Mouse (Mus musculus) embryo, embryonic 10.5 days (tissue): ENCODE data around the gene Lyl1.
"Not testable (repeated sequence)": the region's sequence is repeated elsewhere in the genome, so short reads cannot be mapped to it uniquely, and the experiment has no call there.

Source experiments
- DNase-seq: peaks from one replicate; pipeline ENCODE4 v3.0.0-alpha.2; 2015; ENCODE audit warnings: low spot score

Lyl1 gene

GRCm38 (mm10) chr8:84668731-84669485 lies 32.3 kb upstream of the Lyl1 start:
- DNase-seq: no peak

- not testable (repeated sequence) for DNase-seq
Observed at GRCm38 (mm10) chr8:84670295-84671006, 30.8 kb upstream of the Lyl1 start.

- no peak for DNase-seq
Observed at GRCm38 (mm10) chr8:84677305-84677704, 24.0 kb upstream of the Lyl1 start.

- DNase-seq: no peak
Observed at GRCm38 (mm10) chr8:84681476-84681875, 19.8 kb upstream of the Lyl1 start.

GRCm38 (mm10) chr8:84682257-84682656 lies 19.0 kb upstream of the Lyl1 start:
- no peak for DNase-seq

GRCm38 (mm10) chr8:84684537-84684936 lies 16.7 kb upstream of the Lyl1 start:
- DNase-seq: no peak

GRCm38 (mm10) chr8:84686191-84687002 lies 14.9 kb upstream of the Lyl1 start, which contains the start of gene Trmt1:
Trmt1 (plus strand) TSS chr8:84686307.
- peak; percentile 47 for DNase-seq

- DNase-seq: peak; percentile 76
Observed at GRCm38 (mm10) chr8:84687003-84687704, 14.1 kb upstream of the Lyl1 start.

- peak; percentile 95 for DNase-seq
Observed at GRCm38 (mm10) chr8:84687705-84688100, 13.6 kb upstream of the Lyl1 start, which contains the start of gene Nacc1. Nacc1 (minus strand) TSS chr8:84687862.

- peak; percentile 96 for DNase-seq
Observed at GRCm38 (mm10) chr8:84689091-84689915, 12.0 kb upstream of the Lyl1 start.

GRCm38 (mm10) chr8:84693332-84693731 lies 7.9 kb upstream of the Lyl1 start:
- DNase-seq: no peak

- DNase-seq: no peak
Observed at GRCm38 (mm10) chr8:84695140-84695539, 6.1 kb upstream of the Lyl1 start.

- DNase-seq: peak; percentile 46
Observed at GRCm38 (mm10) chr8:84697166-84698130, 3.8 kb upstream of the Lyl1 start.

- no peak for DNase-seq
Observed at GRCm38 (mm10) chr8:84698288-84698687, 3.0 kb upstream of the Lyl1 start.

- no peak for DNase-seq
Observed at GRCm38 (mm10) chr8:84698929-84699401, 2.3 kb upstream of the Lyl1 start.

- peak; percentile 60 for DNase-seq
Observed at GRCm38 (mm10) chr8:84699861-84700322, 1.4 kb upstream of the Lyl1 start.

- DNase-seq: no peak
Observed at GRCm38 (mm10) chr8:84700526-84700925, 731 bp upstream of the Lyl1 start.

GRCm38 (mm10) chr8:84702561-84702960 lies 1.3 kb downstream of the Lyl1 start:
- DNase-seq: no peak

GRCm38 (mm10) chr8:84702963-84703465 lies 1.8 kb downstream of the Lyl1 start:
- no peak for DNase-seq
